Mouse (Mus musculus): ENCODE data around the gene Zfp870. TPM values are rescaled to one million over a fixed set of nuclear protein-coding genes. Genes with fewer than 3 reads are reported as not detected.

Zfp870 gene
- polyA plus RNA-seq (2015; fragmentation: Nextera tagmentation; extraction: Ambion mirVana) = 3.9 and 4.9 TPM in 2 replicates

GRCm38 (mm10) chr17:32891239-32892180 lies at the start of gene Zfp870:
TSS of gene Zfp870 (minus strand) at chr17:32891642.
- TF ChIP-seq EP300 (IDR thresholded peaks at IDR 0.05) (no peak), CTCF (IDR thresholded peaks at IDR 0.05) (peak; percentile 53)
- H3K27me3 ChIP-seq (replicated peaks; ENCODE audit: insufficient read depth, low read length) = no peaks in the 10 kb centered on the region
- DNase-seq (ENCODE audit: low spot score) (peak; percentile 96), ATAC-seq (peak; percentile 99)
- H3K9ac ChIP-seq (replicated peaks; ENCODE audit: low read depth) = peak within 1 kb of the TSS; percentile 63
- H3K4me1 ChIP-seq (ENCODE audit: insufficient read depth, low read depth, low read length) = peaks cover 7% of the 10 kb centered on the region; the same call in 1 of the 2 replicates
- no peaks in the 10 kb centered on the region for H3K36me3 ChIP-seq (ENCODE audit: insufficient read depth, low read length)
- H3K4me2 ChIP-seq (replicated peaks; ENCODE audit: low read depth, low read length) = peak within 1 kb of the TSS; percentile 70
- peak within 1 kb of the TSS; percentile 74 for H3K27ac ChIP-seq (ENCODE audit: low read length)
- H3K4me3 ChIP-seq (ENCODE audit: low read depth, low read length) = peak within 1 kb of the TSS; percentile 63
- WGBS = 13% methylated on average over 33 of the region's 33 CpGs
- no peaks in the 10 kb centered on the region for H3K9me3 ChIP-seq (ENCODE audit: low read length)

GRCm38 (mm10) chr17:32939831-32940230 lies 48.4 kb upstream of the Zfp870 start:
- Histone ChIP-seq H3K9ac (replicated peaks; ENCODE audit: low read depth) (no peak overlapping the region), H3K9me3 (ENCODE audit: low read length) (no peaks in the 10 kb centered on the region), H3K4me1 (ENCODE audit: insufficient read depth, low read depth, low read length) (no peaks in the 10 kb centered on the region), H3K4me3 (ENCODE audit: low read depth, low read length) (no peak overlapping the region), H3K36me3 (ENCODE audit: insufficient read depth, low read length) (no peaks in the 10 kb centered on the region), H3K27ac (ENCODE audit: low read length) (no peak overlapping the region), H3K4me2 (replicated peaks; ENCODE audit: low read depth, low read length) (no peak overlapping the region), H3K27me3 (replicated peaks; ENCODE audit: insufficient read depth, low read length) (no peaks in the 10 kb centered on the region)
- DNase-seq (ENCODE audit: low spot score) = no peak
- no peak for ATAC-seq
- 74% methylated on average over 4 of the region's 4 CpGs for WGBS
- TF ChIP-seq EP300 (IDR thresholded peaks at IDR 0.05) (no peak), CTCF (IDR thresholded peaks at IDR 0.05) (no peak)

DNA sequence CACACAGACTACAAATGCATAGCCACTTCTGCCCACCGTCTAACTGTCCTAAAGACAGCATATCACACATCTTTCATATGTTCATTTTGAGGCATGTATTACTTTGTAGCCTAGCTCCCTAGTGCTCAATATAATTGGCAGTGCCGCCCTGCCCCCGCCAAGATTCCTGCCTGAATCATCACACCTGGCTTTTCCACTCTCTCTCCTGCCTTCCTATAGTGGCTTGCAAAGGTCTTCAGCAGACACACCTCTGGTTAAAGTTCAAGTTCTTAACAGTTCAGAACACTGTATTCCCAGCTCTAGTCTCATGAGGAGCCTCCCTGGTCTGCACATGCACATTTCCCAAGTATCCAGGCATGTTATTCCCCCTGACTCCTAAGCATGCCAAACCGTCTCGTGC lies 36.4 kb upstream of the Zfp870 start:
- Histone ChIP-seq H3K36me3 (ENCODE audit: insufficient read depth, low read length) (no peaks in the 10 kb centered on the region), H3K27me3 (replicated peaks; ENCODE audit: insufficient read depth, low read length) (no peaks in the 10 kb centered on the region), H3K4me3 (ENCODE audit: low read depth, low read length) (no peak overlapping the region), H3K27ac (ENCODE audit: low read length) (no peak overlapping the region), H3K4me1 (ENCODE audit: insufficient read depth, low read depth, low read length) (no peaks in the 10 kb centered on the region), H3K4me2 (replicated peaks; ENCODE audit: low read depth, low read length) (no peak overlapping the region), H3K9me3 (ENCODE audit: low read length) (no peaks in the 10 kb centered on the region), H3K9ac (replicated peaks; ENCODE audit: low read depth) (no peak overlapping the region)
- WGBS = 85% methylated on average over 5 of the region's 5 CpGs
- no peak for ATAC-seq
- DNase-seq (ENCODE audit: low spot score) = no peak
- no peak for TF ChIP-seq CTCF (IDR thresholded peaks at IDR 0.05)
- TF ChIP-seq EP300 (IDR thresholded peaks at IDR 0.05) = no peak

- WGBS = 14% methylated on average over 32 of the region's 32 CpGs
- Histone ChIP-seq H3K27me3 (replicated peaks; ENCODE audit: insufficient read depth, low read length) (no peaks in the 10 kb centered on the region), H3K9ac (replicated peaks; ENCODE audit: low read depth) (peak overlapping the region; percentile 59; the same call in 1 of the 2 replicates), H3K9me3 (ENCODE audit: low read length) (no peaks in the 10 kb centered on the region), H3K4me3 (ENCODE audit: low read depth, low read length) (peak overlapping the region; percentile 45), H3K36me3 (ENCODE audit: insufficient read depth, low read length) (no peaks in the 10 kb centered on the region), H3K27ac (ENCODE audit: low read length) (peak overlapping the region; percentile 20; the same call in 1 of the 2 replicates), H3K4me1 (ENCODE audit: insufficient read depth, low read depth, low read length) (no peaks in the 10 kb centered on the region), H3K4me2 (replicated peaks; ENCODE audit: low read depth, low read length) (peak overlapping the region; percentile 76)
- DNase-seq (ENCODE audit: low spot score) (peak; percentile 90), ATAC-seq (peak; percentile 99)
- TF ChIP-seq CTCF (IDR thresholded peaks at IDR 0.05) (0 out of 2 replicates have a peak, but pooled peaks have one; percentile 18), EP300 (IDR thresholded peaks at IDR 0.05) (no peak)
These were observed 33.3 kb upstream of the Zfp870 start for GRCm38 (mm10) chr17:32924658-32925312.

GRCm38 (mm10) chr17:32923681-32924080 lies 32.2 kb upstream of the Zfp870 start:
- ATAC-seq (no peak), DNase-seq (ENCODE audit: low spot score) (no peak)
- Histone ChIP-seq H3K27ac (ENCODE audit: low read length) (no peak overlapping the region), H3K4me2 (replicated peaks; ENCODE audit: low read depth, low read length) (no peak overlapping the region), H3K4me1 (ENCODE audit: insufficient read depth, low read depth, low read length) (no peaks in the 10 kb centered on the region), H3K36me3 (ENCODE audit: insufficient read depth, low read length) (no peaks in the 10 kb centered on the region), H3K9me3 (ENCODE audit: low read length) (no peaks in the 10 kb centered on the region), H3K9ac (replicated peaks; ENCODE audit: low read depth) (no peak overlapping the region), H3K4me3 (ENCODE audit: low read depth, low read length) (no peak overlapping the region), H3K27me3 (replicated peaks; ENCODE audit: insufficient read depth, low read length) (no peaks in the 10 kb centered on the region)
- WGBS = 90% methylated on average over 1 of the region's 1 CpGs
- TF ChIP-seq CTCF (IDR thresholded peaks at IDR 0.05) (no peak), EP300 (IDR thresholded peaks at IDR 0.05) (no peak)

GRCm38 (mm10) chr17:32919123-32919522 lies 27.7 kb upstream of the Zfp870 start:
- H3K4me1 ChIP-seq (ENCODE audit: insufficient read depth, low read depth, low read length) = no peaks in the 10 kb centered on the region
- WGBS = 64% methylated on average over 2 of the region's 2 CpGs
- H3K9me3 ChIP-seq (ENCODE audit: low read length) = no peaks in the 10 kb centered on the region
- no peaks in the 10 kb centered on the region for H3K27me3 ChIP-seq (replicated peaks; ENCODE audit: insufficient read depth, low read length)
- no peak overlapping the region for H3K4me3 ChIP-seq (ENCODE audit: low read depth, low read length)
- H3K27ac ChIP-seq (ENCODE audit: low read length) = no peak overlapping the region
- no peak for TF ChIP-seq EP300 (IDR thresholded peaks at IDR 0.05)
- TF ChIP-seq CTCF (IDR thresholded peaks at IDR 0.05) = no peak
- no peak for DNase-seq (ENCODE audit: low spot score)
- no peak overlapping the region for H3K4me2 ChIP-seq (replicated peaks; ENCODE audit: low read depth, low read length)
- no peak overlapping the region for H3K9ac ChIP-seq (replicated peaks; ENCODE audit: low read depth)
- H3K36me3 ChIP-seq (ENCODE audit: insufficient read depth, low read length) = no peaks in the 10 kb centered on the region
- no peak for ATAC-seq
